Mouse (Mus musculus): ENCODE results near the gene Rgs12. TPM values are rescaled to one million over a fixed set of nuclear protein-coding genes. Genes with fewer than 3 reads are reported as not detected.

Gene Rgs12
- polyA plus RNA-seq, 1 experiment from 2014 or later: 1.5 TPM

DNA sequence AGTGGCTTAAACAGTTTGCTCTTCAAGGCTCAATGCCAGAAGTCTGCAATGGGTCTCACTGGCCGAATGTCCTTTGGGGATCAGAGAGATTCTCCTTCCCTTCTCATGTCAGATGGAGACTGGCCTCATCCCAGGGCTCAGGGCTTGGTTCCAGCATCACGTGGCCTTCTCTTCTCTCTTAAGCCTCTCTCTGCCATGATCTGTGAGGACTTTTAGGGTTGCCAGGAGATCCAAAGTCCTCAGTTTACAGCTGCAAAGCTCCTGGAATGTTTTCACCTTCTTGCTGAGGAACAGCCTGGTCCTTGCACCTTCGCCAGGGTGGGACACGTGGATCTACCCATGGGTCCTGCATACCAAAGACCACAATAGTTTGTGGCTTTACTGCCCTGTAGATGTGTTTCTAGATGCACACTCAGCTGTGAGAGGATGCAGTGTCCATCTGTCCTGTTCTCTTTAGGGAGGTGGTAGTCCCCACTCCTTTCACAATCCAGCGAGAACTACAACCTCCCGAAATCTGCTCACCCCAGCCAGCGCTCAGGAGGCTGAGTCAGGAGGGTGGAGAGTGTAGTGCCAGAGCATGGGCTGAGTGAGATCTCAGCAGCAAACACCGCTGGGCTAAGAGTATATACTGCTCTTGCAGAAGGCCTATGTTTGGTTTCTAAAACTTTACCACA lies 2.1 kb downstream of the Rgs12 start:
- no peak overlapping the region for H3K4me3 ChIP-seq (ENCODE audit: inconsistent target)
- H3K36me3 ChIP-seq (ENCODE audit: inconsistent target): no peaks in the 10 kb centered on the region
- no peaks in the 10 kb centered on the region for H3K79me2 ChIP-seq (ENCODE audit: inconsistent target)
- 93% methylated on average over 8 of the region's 8 CpGs for WGBS (ENCODE audit: missing documents)
- no peak overlapping the region for H3K27ac ChIP-seq

DNA sequence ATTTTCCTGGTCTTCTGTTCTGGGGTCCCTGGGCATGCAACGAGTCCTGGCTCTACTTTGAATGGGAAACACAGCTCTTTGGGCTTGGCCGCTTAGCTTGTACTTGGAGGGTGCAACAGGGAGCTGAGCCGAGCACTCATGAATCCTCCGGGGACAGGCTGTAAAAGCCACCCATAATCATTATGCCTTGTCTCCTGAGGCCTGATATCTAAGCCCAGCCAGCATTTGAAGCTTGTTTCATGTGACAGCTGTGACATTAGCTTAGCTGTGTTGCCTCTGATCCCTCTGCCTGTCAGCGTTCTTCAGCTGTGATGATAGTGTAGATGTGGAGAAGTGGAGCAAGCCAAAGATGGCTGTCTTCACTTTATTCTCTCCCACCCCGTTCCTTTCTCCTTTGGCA lies 5.3 kb downstream of the Rgs12 start:
- H3K27ac ChIP-seq: no peak overlapping the region
- WGBS (ENCODE audit: missing documents): 92% methylated on average over 6 of the region's 6 CpGs
- no peak overlapping the region for H3K4me3 ChIP-seq (ENCODE audit: inconsistent target)
- H3K36me3 ChIP-seq (ENCODE audit: inconsistent target): no peaks in the 10 kb centered on the region
- no peaks in the 10 kb centered on the region for H3K79me2 ChIP-seq (ENCODE audit: inconsistent target)

DNA sequence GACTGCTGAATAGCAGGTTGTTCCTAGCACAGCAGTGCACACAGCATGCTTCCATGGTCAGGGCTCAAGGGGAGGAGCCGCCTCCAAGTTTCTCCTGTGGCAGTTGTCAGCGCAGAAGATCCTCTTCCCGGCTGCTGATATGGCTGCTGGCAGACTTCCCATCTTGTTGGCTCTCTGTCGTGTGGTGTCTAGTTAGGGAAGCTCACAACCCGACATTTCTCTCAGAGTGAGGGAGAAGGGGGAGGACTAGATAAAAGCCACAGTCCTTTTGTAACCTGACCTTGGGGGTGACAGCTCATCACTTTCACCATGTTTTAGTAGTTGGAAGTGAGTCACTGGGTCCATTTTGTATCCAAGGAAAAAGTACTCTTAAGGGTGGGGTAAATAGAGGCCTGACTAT lies 6.4 kb downstream of the Rgs12 start:
- Histone ChIP-seq H3K4me3 (ENCODE audit: inconsistent target) (no peak overlapping the region), H3K27ac (no peak overlapping the region), H3K36me3 (ENCODE audit: inconsistent target) (no peaks in the 10 kb centered on the region), H3K79me2 (ENCODE audit: inconsistent target) (no peaks in the 10 kb centered on the region)
- 37% methylated on average over 5 of the region's 5 CpGs for WGBS (ENCODE audit: missing documents)

DNA sequence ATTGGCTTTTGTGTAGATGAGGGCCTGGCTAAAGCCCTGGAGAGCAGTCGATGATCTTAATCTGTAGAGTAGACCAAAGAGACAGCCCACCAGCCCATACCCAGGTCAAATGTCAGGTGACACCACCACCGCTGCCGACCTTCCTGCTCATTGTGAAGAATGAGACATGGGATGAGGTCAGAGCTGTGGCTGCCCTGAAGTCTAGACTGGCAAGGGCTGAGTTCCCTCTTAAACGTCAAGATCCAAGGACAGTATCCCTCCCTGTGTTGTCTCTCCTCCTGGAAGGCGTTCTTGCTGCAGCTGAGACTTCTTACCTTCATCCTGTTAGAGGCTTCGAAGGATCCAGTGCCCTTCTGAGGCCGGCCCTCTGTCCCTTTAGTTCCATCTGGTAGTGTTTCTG lies 6.9 kb downstream of the Rgs12 start:
- no peaks in the 10 kb centered on the region for H3K79me2 ChIP-seq (ENCODE audit: inconsistent target)
- no peak overlapping the region for H3K4me3 ChIP-seq (ENCODE audit: inconsistent target)
- H3K36me3 ChIP-seq (ENCODE audit: inconsistent target): no peaks in the 10 kb centered on the region
- WGBS (ENCODE audit: missing documents): 83% methylated on average over 7 of the region's 7 CpGs
- no peak overlapping the region for H3K27ac ChIP-seq

DNA sequence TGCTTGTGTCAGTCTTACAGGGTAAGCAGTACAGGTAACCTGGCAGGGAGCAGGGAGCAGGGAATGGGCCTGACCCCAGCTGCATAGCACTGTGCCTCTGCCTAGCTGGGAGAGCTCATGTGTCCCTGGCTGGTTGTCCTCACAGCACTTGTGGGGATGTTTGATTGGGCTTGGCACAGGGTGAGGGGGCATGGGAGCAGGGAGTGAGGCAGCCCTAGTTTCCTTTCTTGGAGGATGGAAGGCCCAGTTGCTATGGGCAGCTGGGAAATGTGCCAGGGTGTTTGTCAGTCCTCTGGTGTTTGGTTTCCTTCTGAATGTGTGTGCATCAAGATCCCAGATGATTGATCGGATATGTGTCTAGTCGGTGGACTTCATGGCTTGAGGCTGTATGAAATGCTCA lies 7.8 kb downstream of the Rgs12 start:
- Histone ChIP-seq H3K4me3 (ENCODE audit: inconsistent target) (no peak overlapping the region), H3K79me2 (ENCODE audit: inconsistent target) (no peaks in the 10 kb centered on the region), H3K36me3 (ENCODE audit: inconsistent target) (no peaks in the 10 kb centered on the region), H3K27ac (no peak overlapping the region)
- 92% methylated on average over 2 of the region's 2 CpGs for WGBS (ENCODE audit: missing documents)

DNA sequence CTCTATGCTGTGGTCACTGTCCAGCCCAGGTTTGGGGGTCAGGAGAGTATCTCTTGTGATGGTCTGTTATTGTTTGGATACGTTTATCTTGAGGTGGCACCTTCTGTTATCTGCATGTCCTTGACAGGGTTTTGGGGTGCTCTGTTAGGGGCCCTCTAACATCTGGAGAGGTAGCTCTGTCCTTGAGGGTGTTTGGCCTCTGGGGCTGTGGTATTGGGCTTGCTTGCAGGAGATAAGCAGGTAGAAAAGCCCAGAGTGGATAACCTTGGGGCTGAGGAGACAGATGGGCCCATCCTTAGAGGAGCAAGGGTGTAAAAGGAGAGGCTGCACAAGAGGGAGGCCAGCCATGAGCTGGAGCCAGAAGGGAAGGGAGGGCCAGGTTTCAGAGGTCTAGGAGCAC lies 10.8 kb downstream of the Rgs12 start:
- no peak overlapping the region for H3K4me3 ChIP-seq (ENCODE audit: inconsistent target)
- WGBS (ENCODE audit: missing documents): 69% methylated on average over 1 of the region's 1 CpGs
- no peak overlapping the region for H3K27ac ChIP-seq
- H3K79me2 ChIP-seq (ENCODE audit: inconsistent target): no peaks in the 10 kb centered on the region
- H3K36me3 ChIP-seq (ENCODE audit: inconsistent target): no peaks in the 10 kb centered on the region

DNA sequence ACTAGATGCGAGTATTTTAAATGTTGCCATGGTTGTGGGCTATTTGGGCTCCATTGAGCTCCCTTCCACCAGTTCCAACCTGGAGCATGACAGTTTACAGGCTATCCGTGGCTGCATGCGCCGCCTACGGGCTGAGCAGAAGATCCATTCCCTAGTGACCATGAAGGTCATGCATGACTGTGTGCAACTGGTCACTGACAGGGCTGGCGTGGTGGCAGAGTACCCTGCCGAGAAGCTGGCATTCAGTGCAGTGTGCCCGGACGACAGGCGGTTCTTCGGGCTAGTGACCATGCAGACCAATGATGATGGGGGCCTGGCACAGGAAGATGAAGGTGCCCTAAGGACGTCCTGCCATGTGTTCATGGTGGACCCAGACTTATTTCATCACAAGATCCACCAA lies 16.3 kb downstream of the Rgs12 start:
- no peaks in the 10 kb centered on the region for H3K79me2 ChIP-seq (ENCODE audit: inconsistent target)
- H3K36me3 ChIP-seq (ENCODE audit: inconsistent target): no peaks in the 10 kb centered on the region
- no peak overlapping the region for H3K27ac ChIP-seq
- WGBS (ENCODE audit: missing documents): 94% methylated on average over 12 of the region's 12 CpGs
- H3K4me3 ChIP-seq (ENCODE audit: inconsistent target): no peak overlapping the region

DNA sequence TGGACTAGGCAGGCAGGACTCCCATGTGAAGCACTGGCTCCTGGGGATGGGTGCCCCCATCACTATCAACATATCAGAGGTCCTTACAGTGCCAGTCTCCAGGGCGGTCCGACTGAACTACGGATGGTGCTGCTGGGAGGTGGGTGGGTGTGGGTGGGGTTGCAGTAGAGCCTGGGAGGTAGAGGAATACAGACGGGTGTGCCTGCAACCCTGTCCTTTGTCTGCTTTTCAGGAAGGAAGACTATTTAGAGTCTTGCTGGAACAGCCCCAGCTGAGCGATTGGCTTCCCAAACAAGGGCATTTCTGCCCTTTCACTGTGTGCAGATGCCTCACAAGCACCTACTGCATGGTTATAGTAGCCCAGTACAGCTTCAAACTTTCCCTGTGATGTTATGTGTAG lies 19.1 kb downstream of the Rgs12 start:
- no peaks in the 10 kb centered on the region for H3K79me2 ChIP-seq (ENCODE audit: inconsistent target)
- no peak overlapping the region for H3K4me3 ChIP-seq (ENCODE audit: inconsistent target)
- WGBS (ENCODE audit: missing documents): 79% methylated on average over 5 of the region's 5 CpGs
- H3K27ac ChIP-seq: no peak overlapping the region
- no peaks in the 10 kb centered on the region for H3K36me3 ChIP-seq (ENCODE audit: inconsistent target)

DNA sequence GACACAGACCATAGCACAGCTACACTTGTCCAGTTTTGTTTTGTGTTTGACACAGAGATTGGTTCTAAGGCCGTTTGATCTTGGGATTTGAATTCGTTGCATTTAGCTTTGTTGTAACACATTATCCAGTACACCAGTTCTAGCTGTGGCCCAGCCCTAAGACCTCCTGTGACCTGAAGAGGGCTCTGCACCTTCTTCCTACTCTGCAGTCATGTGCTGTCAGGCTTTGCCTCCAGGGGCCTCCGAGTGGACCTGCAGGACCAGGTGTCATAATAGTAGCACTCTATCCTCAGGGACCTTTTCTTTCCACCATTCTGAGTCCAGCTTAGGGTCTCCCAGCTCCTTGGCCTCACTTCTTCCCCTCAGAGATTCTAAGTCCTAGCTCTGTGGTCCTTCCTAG lies 23.2 kb downstream of the Rgs12 start:
- WGBS (ENCODE audit: missing documents): 73% methylated on average over 3 of the region's 3 CpGs
- no peak overlapping the region for H3K27ac ChIP-seq
- H3K36me3 ChIP-seq (ENCODE audit: inconsistent target): no peaks in the 10 kb centered on the region
- H3K4me3 ChIP-seq (ENCODE audit: inconsistent target): no peak overlapping the region
- H3K79me2 ChIP-seq (ENCODE audit: inconsistent target): no peaks in the 10 kb centered on the region

DNA sequence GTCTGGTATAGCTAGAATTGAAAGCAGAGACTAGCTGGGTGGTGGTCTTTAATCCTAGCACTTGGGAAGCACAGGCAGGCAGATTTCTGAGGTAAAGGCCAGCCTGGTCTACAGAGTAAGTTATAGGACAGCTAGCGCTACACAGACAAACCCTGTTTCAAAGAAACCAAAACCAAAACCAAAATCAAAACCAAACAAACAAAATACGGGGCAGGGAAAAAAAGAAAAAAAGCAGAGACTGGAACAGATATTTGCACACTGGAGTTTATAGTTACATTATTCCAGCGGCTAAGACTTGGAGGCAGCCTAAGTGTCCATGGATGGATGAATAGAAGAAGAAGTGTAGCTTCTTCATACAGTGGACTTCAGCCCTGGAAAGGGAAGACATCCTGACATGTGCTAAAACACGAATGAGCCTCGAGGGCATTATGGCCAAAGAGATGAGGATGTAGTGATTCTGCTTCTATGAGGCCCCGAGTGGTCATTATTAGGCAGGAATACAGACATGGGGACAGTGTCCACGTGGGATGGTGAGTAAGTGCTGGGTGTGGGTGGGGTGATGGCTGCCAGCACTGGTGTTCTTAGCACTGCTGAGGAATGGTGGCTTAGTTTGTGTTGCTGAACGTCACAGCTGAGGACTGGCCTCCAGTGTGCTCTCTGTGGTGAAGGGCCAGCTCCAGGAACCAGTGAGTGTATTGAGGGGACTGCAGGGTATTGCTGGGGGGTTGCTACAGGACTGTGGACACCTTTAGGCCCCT lies 24.5 kb downstream of the Rgs12 start:
- WGBS (ENCODE audit: missing documents): 78% methylated on average over 8 of the region's 8 CpGs
- Histone ChIP-seq H3K27ac (no peak overlapping the region), H3K79me2 (ENCODE audit: inconsistent target) (no peaks in the 10 kb centered on the region), H3K4me3 (ENCODE audit: inconsistent target) (no peak overlapping the region), H3K36me3 (ENCODE audit: inconsistent target) (no peaks in the 10 kb centered on the region)

DNA sequence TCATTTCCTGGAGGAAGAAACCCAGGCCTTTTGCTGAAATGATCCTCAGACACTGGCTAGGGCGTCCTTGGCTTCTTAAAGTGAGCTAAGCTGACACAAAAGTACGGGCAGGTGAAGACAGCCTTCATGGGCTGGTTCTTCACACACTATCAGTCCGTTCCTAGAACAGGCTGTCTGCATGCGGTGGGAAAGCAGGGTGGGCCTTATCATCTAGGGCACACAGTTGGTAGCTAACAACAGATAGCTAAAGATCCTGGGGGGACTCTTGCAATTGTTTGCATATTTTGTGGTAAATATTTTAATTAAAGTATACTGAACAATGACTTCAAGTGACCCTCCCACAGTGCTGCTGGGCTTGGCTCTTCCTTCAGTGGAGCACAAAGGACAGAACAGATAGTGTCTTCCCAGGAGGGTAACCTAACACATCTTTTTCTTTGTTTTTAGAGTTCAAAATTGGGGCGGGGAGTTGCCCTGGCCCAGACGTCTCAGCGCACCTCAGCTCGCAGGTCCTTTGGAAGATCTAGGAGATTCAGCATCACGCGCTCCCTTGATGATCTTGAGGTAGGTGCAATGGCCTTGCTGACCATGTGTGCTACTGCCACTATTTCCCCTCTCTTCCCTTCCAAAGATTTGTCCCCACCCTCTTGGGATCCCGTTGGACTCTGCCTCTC lies 25.7 kb downstream of the Rgs12 start:
- Histone ChIP-seq H3K4me3 (ENCODE audit: inconsistent target) (no peak overlapping the region), H3K27ac (no peak overlapping the region), H3K36me3 (ENCODE audit: inconsistent target) (no peaks in the 10 kb centered on the region), H3K79me2 (ENCODE audit: inconsistent target) (no peaks in the 10 kb centered on the region)
- 91% methylated on average over 11 of the region's 11 CpGs for WGBS (ENCODE audit: missing documents)

DNA sequence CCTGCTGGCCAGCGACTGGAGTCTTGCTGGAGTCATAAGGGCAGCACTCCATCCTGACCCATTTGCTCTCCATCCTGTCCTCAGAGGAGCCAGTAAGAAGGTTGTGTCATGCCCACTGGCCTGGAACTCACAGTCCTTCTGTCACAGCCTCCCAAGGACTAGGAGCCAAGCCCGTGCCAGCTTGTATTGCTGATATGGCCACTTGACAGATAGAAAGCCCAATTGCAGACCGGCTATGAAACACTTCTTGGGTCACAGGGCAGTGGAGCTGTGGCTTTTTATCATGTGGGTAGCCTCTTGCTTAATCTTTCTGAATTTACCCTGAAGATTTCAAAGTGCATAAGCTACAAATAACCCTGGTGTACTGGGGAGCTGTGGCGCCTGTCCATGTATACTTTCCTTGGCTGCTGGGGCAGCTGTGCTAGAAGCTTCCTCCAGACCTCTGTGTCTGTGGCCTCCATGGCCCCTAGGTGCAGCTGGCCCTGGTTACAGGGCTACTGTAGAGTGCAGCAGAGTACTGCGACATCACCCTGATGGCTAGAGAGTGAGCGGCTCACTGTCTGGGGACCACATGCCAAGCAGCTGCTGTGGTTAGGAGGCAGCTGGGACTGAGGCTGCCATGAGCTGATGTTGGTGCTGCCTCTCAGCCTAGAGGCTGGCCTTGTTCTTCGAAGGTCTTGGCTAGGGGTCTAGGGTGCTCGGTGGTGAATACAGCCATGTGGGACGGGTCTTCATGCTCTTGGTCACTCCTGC lies 27.5 kb downstream of the Rgs12 start:
- H3K79me2 ChIP-seq (ENCODE audit: inconsistent target): no peaks in the 10 kb centered on the region
- no peak overlapping the region for H3K27ac ChIP-seq
- 89% methylated on average over 9 of the region's 9 CpGs for WGBS (ENCODE audit: missing documents)
- H3K4me3 ChIP-seq (ENCODE audit: inconsistent target): no peak overlapping the region
- H3K36me3 ChIP-seq (ENCODE audit: inconsistent target): no peaks in the 10 kb centered on the region

DNA sequence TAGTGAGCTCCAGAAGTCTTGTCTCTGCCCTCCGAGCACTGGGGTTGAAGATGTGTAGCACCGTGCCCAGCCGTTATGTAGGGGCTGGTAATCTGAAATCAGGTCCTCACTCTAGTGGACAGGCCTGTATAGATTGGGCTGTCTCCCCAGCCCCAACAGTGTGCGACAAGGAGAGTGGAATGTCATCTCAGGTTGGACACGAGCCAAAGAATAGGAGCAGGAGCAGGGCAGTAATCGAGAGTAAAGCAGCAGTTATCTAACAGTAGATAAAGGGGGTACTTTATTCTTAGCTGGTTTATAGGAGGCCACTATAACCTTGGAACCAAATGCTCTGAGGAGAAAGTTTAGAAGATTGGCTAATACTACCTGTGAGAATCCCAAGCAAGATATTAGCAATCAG lies 30.9 kb downstream of the Rgs12 start:
- no peaks in the 10 kb centered on the region for H3K79me2 ChIP-seq (ENCODE audit: inconsistent target)
- no peaks in the 10 kb centered on the region for H3K36me3 ChIP-seq (ENCODE audit: inconsistent target)
- H3K27ac ChIP-seq: no peak overlapping the region
- WGBS (ENCODE audit: missing documents): 87% methylated on average over 5 of the region's 6 CpGs
- no peak overlapping the region for H3K4me3 ChIP-seq (ENCODE audit: inconsistent target)

DNA sequence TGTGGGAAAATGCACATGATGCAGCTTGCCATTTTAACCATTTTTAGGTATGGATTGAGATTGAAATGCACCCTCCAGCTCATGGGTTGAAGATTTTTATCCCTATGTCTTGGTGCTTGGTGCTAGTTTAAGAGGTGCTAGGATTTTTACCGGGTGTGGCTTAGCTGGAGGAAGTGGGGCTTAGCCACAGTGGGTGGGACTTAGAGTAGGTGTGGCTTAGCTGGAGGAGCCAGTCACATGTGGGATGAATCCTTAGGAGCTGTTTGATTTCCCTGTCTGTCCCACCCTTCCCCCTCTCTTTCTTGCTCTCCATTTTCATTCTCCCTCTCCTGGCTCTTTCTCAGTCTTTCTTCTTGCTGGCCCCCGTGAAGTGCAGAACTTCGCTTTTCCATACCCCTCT lies 32.5 kb downstream of the Rgs12 start:
- 63% methylated on average over 3 of the region's 3 CpGs for WGBS (ENCODE audit: missing documents)

DNA sequence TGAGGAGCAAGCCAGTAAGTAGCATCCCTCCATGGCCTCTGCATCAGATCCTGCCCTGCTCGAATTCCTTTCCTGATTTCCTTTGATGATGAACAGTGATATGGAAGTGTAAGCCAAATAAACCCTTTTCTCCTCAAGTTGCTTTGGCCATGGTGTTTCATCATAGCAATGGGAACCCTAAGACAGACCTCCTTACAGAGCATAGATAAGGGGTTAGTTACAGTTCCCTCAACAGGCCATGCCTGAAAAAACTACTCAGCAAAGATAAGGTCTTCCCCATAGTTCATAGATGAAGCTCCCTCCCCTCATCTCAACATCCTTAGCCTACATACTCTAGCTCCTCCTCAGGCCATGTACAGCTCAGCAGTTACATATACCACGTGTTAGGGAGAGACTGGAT lies 35.7 kb downstream of the Rgs12 start:
- Histone ChIP-seq H3K79me2 (ENCODE audit: inconsistent target) (no peaks in the 10 kb centered on the region), H3K4me3 (ENCODE audit: inconsistent target) (no peak overlapping the region), H3K36me3 (ENCODE audit: inconsistent target) (no peaks in the 10 kb centered on the region), H3K27ac (no peak overlapping the region)
- 100% methylated on average over 2 of the region's 2 CpGs for WGBS (ENCODE audit: missing documents)

More for the DNA sequence above, 32.5 kb downstream of the Rgs12 start:
- Histone ChIP-seq H3K36me3 (ENCODE audit: inconsistent target) (no peaks in the 10 kb centered on the region), H3K79me2 (ENCODE audit: inconsistent target) (no peaks in the 10 kb centered on the region), H3K4me3 (ENCODE audit: inconsistent target) (no peak overlapping the region), H3K27ac (no peak overlapping the region)

All from macrophage (primary cell).